Mouse (Mus musculus) midbrain, embryonic 16.5 days (tissue): ENCODE data around the gene Gm20538. TPM values are rescaled to one million over a fixed set of nuclear protein-coding genes. Genes with fewer than 3 reads are reported as not detected.
A peak's percentile ranks its signal among the peaks of the same experiment; 100 is the strongest.

Experiments
- ATAC-seq: fragments of 200-750 bp; cut with Nextera tagmentation; 2 replicates; pipeline ENCODE4 v1.8.0; 2017; ENCODE audit warnings: moderate TSS enrichment
- H3K27ac ChIP-seq: fragments of 300-500 bp; sonication (generic); 2 replicates; pipeline ENCODE4 v1.5.1; 2014; ENCODE audit warnings: mild to moderate bottlenecking, low read length, mixed read lengths
- H3K27me3 ChIP-seq: fragments of 300-500 bp; sonication (generic); 2 replicates; pipeline ENCODE4 v1.6.1; 2014; ENCODE audit warnings: low read depth, low read length, mixed read lengths; ENCODE audit not compliant: control insufficient read depth, insufficient read depth
- H3K36me3 ChIP-seq: fragments of 300-500 bp; sonication (generic); 2 replicates; pipeline ENCODE4 v1.6.1; 2014; ENCODE audit warnings: mild to moderate bottlenecking, low read length, moderate library complexity, mixed read lengths; ENCODE audit not compliant: control insufficient read depth, insufficient read depth
- H3K4me1 ChIP-seq: fragments of 300-500 bp; sonication (generic); 2 replicates; pipeline ENCODE4 v1.6.1; 2014; ENCODE audit warnings: mild to moderate bottlenecking, low read length, mixed read lengths; ENCODE audit not compliant: control insufficient read depth, insufficient read depth
- H3K4me2 ChIP-seq: fragments of 300-500 bp; sonication (generic); 2 replicates; pipeline ENCODE4 v1.6.1; 2014; ENCODE audit warnings: mild to moderate bottlenecking, low read length, mixed read lengths
- H3K4me3 ChIP-seq: fragments of 300-500 bp; sonication (generic); 2 replicates; pipeline ENCODE4 v1.5.1; 2014; ENCODE audit warnings: low read depth, mild to moderate bottlenecking, low read length, moderate library complexity, mixed read lengths
- H3K9ac ChIP-seq: fragments of 300-500 bp; sonication (generic); 2 replicates; pipeline ENCODE4 v1.6.1; 2014; ENCODE audit warnings: low read depth, low read length, mixed read lengths
- H3K9me3 ChIP-seq: fragments of 300-500 bp; sonication (generic); replicated peaks from 2 replicates; pipeline ENCODE4 v1.6.1; 2014; ENCODE audit warnings: mild to moderate bottlenecking, low read length, mixed read lengths; ENCODE audit not compliant: control insufficient read depth, poor library complexity, severe bottlenecking
- WGBS: fragments of 180-500 bp; shearing (Covaris S2); extraction: QIAGEN DNeasy Blood & Tissue Kit; methylation state at CpG from one replicate; pipeline ENCODE4 v1.1.7; 2014; 5-methylcytosine and 5-hydroxymethylcytosine counted together
- polyA plus RNA-seq: library from polyadenylated mRNA; unstranded; fragments of >200 nt; fragmentation: Nextera tagmentation; extraction: Ambion mirVana; gene quantifications from 2 replicates; pipeline ENCODE4 v1.2.1, GENCODE M21; 2015

Gm20538 gene
- polyA plus RNA-seq, 1 experiment from 2014 or later: not detected

- no peaks in the 10 kb centered on the region; the same call in 1 of the 2 replicates for H3K9me3 ChIP-seq
- no peak overlapping the region for H3K9ac ChIP-seq
- H3K27me3 ChIP-seq: peaks cover 31% of the 10 kb centered on the region
- peaks cover 13% of the 10 kb centered on the region for H3K36me3 ChIP-seq
- H3K4me3 ChIP-seq: peak overlapping the region; percentile 43; the same call in 1 of the 2 replicates
- no peak overlapping the region for H3K27ac ChIP-seq
- no peak for ATAC-seq
- 1% methylated on average over 13 of the region's 13 CpGs for WGBS
- H3K4me1 ChIP-seq: peaks cover 3% of the 10 kb centered on the region
- peak overlapping the region; percentile 67 for H3K4me2 ChIP-seq
Measured at GRCm38 (mm10) chr19:44544775-44545174, 7.9 kb downstream of the Gm20538 start.

DNA sequence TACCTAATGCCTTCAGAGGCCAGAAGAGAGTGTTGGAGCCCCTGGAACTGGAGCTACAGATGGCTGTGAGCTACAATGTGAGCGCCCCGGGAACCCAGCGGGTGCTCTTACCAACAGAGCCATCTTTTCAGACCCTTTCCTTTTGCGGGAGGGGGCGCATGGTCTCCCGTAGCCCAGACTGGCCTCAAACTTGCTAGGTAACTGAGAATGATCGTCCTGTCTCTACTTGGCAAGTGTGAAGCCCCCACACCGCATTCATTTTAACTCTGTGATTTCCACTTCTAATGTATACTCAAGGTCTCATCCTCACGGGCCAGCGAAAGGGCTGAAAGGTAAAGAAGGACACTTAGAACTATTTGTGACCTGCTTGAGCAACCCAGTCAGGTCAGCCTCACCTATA lies 8.3 kb downstream of the Gm20538 start:
- no peak for ATAC-seq
- 55% methylated on average over 10 of the region's 10 CpGs for WGBS
- peaks cover 8% of the 10 kb centered on the region for H3K36me3 ChIP-seq
- H3K27ac ChIP-seq: no peak overlapping the region
- no peak overlapping the region for H3K4me2 ChIP-seq
- peaks cover 31% of the 10 kb centered on the region for H3K27me3 ChIP-seq
- H3K9ac ChIP-seq: no peak overlapping the region
- H3K4me3 ChIP-seq: no peak overlapping the region
- no peaks in the 10 kb centered on the region; the same call in 1 of the 2 replicates for H3K9me3 ChIP-seq
- H3K4me1 ChIP-seq: peaks cover 3% of the 10 kb centered on the region

DNA sequence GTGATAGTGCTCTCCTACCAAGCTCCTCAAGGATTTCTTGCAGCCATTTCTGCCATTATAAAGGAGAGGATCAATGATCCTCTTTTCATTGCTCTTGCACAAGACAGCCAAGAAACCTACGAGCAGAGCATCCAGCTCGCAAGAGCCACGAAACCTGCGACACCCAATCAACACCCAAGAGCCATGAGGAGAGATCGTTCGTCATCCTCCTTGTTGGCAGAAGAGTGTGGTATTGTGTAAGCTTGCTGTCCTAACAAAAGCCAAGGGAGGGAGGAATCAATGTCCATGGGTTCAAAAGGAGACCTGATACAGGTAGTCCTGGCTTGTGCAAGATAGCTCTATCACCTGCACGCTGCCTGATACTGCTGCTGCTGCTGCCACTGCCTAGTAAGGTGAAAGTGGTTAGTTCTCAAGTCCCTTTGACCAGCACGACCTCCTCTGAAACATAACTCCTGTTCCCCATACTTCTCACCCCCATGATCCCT lies 9.9 kb downstream of the Gm20538 start:
- Histone ChIP-seq H3K27ac (no peak overlapping the region), H3K9me3 (no peaks in the 10 kb centered on the region; the same call in 1 of the 2 replicates), H3K36me3 (no peaks in the 10 kb centered on the region), H3K4me1 (peaks cover 3% of the 10 kb centered on the region), H3K4me3 (no peak overlapping the region), H3K9ac (no peak overlapping the region), H3K27me3 (peaks cover 31% of the 10 kb centered on the region), H3K4me2 (no peak overlapping the region)
- WGBS: 91% methylated on average over 8 of the region's 8 CpGs
- no peak for ATAC-seq

DNA sequence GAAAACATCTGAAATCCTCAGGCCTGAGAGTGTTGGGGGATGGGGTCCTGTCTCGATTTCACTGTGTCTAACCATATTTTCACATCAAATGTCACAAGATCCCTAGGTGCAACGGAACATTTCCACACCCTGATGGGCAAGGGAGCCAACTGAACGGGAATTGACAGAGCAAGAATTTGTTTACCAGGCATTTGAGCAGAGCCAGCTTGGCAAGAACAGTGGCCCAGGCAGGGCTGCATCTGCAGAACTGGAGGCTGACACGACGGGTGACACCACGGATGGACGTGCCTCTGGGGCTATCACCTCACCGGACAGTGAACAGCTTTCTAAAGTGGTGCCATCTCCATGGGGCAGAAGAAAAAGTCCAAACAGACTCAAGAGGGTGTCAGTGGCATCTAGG lies 15.2 kb downstream of the Gm20538 start:
- H3K27me3 ChIP-seq: peaks cover 6% of the 10 kb centered on the region
- no peak for ATAC-seq

DNA sequence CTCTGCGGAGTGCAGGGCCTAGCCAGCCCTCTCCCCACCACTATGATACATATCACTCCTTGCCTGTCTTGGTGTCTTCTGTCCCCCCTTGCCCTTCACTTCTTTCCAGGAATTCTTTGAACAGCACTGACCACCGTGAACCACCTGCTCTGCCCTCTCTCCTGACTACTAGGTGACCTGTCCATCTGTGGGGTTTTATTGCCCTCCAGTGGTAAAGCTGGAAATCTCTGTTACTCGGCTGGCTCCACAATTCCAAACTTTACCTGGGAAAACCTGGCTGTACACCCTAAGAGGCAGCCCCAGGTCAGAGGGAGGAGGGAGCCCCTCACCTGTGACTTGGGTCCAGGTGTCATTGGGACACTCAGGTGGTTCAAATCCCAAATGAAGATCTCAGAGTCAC lies 17.3 kb downstream of the Gm20538 start:
- Histone ChIP-seq H3K4me3 (no peak overlapping the region), H3K27ac (no peak overlapping the region), H3K4me2 (no peak overlapping the region), H3K9me3 (no peaks in the 10 kb centered on the region), H3K36me3 (no peaks in the 10 kb centered on the region), H3K27me3 (peaks cover 14% of the 10 kb centered on the region), H3K4me1 (no peaks in the 10 kb centered on the region), H3K9ac (no peak overlapping the region)
- 32% methylated on average over 3 of the region's 3 CpGs for WGBS
- ATAC-seq: no peak

More for the DNA sequence above, 15.2 kb downstream of the Gm20538 start:
- H3K9ac ChIP-seq: no peak overlapping the region
- 85% methylated on average over 8 of the region's 8 CpGs for WGBS
- H3K4me1 ChIP-seq: no peaks in the 10 kb centered on the region
- H3K4me3 ChIP-seq: no peak overlapping the region
- H3K27ac ChIP-seq: no peak overlapping the region
- H3K4me2 ChIP-seq: no peak overlapping the region
- H3K9me3 ChIP-seq: no peaks in the 10 kb centered on the region; the same call in 1 of the 2 replicates
- no peaks in the 10 kb centered on the region for H3K36me3 ChIP-seq

- Histone ChIP-seq H3K27me3 (peaks cover 38% of the 10 kb centered on the region), H3K9me3 (no peaks in the 10 kb centered on the region), H3K36me3 (no peaks in the 10 kb centered on the region), H3K9ac (no peak overlapping the region), H3K4me2 (no peak overlapping the region), H3K4me1 (no peaks in the 10 kb centered on the region), H3K27ac (no peak overlapping the region), H3K4me3 (no peak overlapping the region)
- WGBS: 82% methylated on average over 6 of the region's 6 CpGs
- ATAC-seq: no peak
Measured at GRCm38 (mm10) chr19:44530018-44530417, 22.6 kb downstream of the Gm20538 start.

DNA sequence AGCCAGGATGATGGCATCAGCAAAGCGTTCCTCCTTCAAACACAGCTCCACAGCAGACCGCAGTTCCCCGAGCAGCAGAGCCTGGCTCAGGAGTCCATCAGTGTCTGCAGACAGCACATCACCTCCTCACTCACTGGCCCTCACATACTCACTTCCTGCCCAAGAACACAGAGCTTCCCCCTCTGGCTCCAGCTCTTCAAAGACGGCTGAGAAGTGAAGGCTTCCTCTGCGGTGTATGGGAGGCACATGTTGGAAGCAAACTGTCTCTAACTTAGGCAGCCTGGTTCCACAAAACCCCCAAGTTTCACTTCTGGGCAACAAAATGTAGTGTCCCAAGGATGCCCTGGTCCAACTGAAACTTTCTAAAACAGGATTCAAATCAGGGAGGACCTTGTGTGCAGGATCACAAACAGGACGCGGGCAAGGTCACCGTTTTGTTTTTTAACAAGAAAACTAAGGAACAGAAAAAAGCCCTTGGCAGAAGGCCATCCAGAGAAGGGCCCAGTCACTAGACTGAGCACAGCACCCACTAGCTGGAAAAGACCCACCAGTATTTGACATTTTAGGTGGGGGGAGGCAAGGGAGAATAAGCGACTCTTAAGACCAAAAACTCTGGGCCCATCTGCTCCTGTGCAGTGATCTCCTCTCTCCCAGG lies 27.0 kb downstream of the Gm20538 start:
- Histone ChIP-seq H3K9me3 (no peaks in the 10 kb centered on the region), H3K27me3 (peaks cover 56% of the 10 kb centered on the region), H3K4me3 (no peak overlapping the region), H3K4me2 (no peak overlapping the region), H3K4me1 (no peaks in the 10 kb centered on the region), H3K36me3 (no peaks in the 10 kb centered on the region), H3K9ac (no peak overlapping the region), H3K27ac (no peak overlapping the region)
- ATAC-seq: no peak
- WGBS: 85% methylated on average over 9 of the region's 9 CpGs

DNA sequence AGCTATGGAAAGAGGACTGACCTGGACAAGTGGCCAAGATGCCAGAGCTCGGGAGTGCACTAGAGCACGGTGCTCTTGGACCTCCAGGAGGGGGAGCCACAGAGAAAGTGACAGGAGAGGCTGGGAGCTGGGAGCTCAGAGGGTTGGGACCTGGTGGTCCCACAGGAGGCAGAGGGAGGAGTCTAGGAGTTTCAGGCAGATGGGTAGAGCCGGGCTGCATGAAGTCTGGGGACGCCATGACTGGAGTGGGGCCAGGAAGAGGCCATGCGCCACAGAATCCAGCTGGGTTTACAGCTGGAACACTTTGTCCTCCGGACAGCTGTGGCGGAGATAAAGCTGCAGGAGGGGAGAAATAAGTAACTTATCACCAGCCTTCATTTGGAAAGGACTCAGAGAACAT lies 33.5 kb downstream of the Gm20538 start:
- Histone ChIP-seq H3K4me3 (no peak overlapping the region), H3K27ac (no peak overlapping the region), H3K36me3 (no peaks in the 10 kb centered on the region), H3K4me2 (no peak overlapping the region), H3K4me1 (peaks cover 2% of the 10 kb centered on the region; the same call in 1 of the 2 replicates), H3K9ac (no peak overlapping the region), H3K9me3 (no peaks in the 10 kb centered on the region), H3K27me3 (peaks cover 86% of the 10 kb centered on the region)
- 21% methylated on average over 7 of the region's 7 CpGs for WGBS
- ATAC-seq: no peak

- Histone ChIP-seq H3K4me3 (no peak overlapping the region), H3K27ac (no peak overlapping the region), H3K9ac (no peak overlapping the region), H3K4me1 (peaks cover 2% of the 10 kb centered on the region; the same call in 1 of the 2 replicates), H3K27me3 (peaks cover 85% of the 10 kb centered on the region), H3K4me2 (no peak overlapping the region), H3K9me3 (no peaks in the 10 kb centered on the region), H3K36me3 (no peaks in the 10 kb centered on the region)
- ATAC-seq: no peak
- 37% methylated on average over 12 of the region's 12 CpGs for WGBS
Measured at GRCm38 (mm10) chr19:44517996-44518768, 34.4 kb downstream of the Gm20538 start.
